Mouse (Mus musculus) urinary bladder, postnatal 36 days (tissue): ENCODE measurements around the gene Krt39.
A peak's percentile ranks its signal among the peaks of the same experiment; 100 is the strongest.

Experiments
- DNase-seq, 2 experiments: peaks; one replicate each; pipeline ENCODE4 v3.0.0; 2022; ENCODE audit warnings: low spot score in 2 of 2, mixed read lengths in 1 of 2

The Krt39 gene

DNA sequence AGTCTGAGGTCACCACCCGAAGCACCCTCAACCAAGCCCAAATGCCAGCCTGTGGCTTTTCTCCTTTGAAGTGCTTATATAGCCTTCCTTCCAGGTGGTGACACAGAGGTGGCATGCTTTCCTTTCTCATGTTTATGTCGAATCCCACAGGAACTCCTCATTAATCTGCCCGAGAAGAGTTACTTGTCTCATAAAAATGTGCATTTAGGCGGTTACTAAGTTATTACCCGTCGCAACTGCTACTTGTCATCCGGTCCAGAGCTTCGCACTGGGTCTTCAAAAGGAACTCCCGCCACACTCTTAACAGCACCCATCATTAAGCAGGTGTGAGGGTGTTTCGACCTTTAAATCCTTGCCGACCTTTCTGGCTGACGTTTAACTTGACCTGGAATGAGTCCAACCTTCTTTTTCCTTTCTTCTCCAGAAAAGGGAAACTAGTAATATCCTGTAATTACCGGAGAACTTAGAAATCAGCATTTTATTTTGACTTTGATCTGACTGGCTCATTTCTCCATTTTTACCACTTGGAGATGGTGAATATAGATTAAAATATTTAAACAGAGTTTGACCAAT, at the start of gene Krt39:
Gene Krt39 (minus strand): TSS at position 51 of the 573 bp plus-strand sequence.
- DNase-seq: no peak

DNA sequence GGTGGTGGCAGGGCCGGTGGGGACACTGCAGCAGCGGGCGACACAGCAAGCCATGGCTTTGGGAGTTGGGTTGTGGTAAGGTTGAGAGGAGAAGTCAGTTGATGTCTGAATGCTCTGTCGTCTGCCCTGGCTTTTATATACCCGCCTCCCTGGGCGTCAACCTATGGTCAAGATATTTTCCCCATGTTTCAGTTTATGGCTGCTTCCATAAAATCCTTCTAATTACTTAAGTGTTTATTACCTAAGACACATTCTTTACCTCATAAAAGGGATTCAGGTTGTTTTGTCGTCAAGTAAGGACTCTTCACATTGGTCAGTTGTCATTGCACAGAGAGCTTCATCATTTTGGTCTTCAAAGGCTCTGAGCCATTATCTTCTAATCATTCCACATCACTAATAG, 45.4 kb upstream of the Krt39 start, which contains the start of gene Krtap3-1:
Gene Krtap3-1 (minus strand): TSS at position 101 of the 400 bp plus-strand sequence.
- DNase-seq: no peak

DNA sequence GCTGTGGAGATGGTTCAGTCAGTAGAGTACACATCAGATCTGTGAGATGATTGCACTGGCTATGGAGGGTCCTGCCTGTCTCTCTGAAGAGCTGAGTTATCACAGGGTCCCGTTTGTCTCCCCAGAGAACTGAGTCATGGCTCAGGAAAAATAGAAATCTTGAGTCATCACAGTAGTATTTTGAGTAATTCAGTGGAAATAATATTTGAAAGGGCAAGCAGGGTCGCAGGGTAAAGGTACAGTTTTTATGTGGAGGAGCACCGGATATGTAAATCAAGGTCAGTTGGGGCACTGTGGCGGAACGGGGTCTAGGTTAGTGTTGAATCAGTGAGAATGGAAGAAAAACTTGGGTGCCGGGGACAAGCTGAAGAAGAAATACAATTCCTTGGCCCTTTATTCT, 41.4 kb upstream of the Krt39 start:
- no peak for DNase-seq

DNA sequence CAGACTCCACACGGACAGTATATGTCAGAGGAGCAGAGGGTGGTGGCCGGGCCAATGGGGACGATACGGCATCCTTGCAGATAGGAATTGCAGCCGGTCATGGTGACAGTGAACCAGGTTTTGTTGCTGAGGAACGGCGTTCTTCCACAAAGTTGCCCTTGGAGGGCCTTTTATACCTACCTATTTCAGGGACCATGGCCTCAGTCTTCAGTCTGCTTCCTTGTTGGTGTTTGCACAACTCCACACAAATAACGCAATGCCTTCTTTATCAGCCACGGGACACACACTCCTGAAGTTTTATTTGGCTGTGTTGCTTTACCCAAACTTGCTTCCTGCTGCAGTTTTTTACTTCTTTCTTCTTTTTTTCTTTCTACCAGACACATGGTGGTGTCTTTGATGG, 38.2 kb upstream of the Krt39 start, which contains the start of gene Gm11939:
Gene Gm11939 (minus strand): TSS at position 101 of the 400 bp plus-strand sequence.
- DNase-seq: no peak

DNA sequence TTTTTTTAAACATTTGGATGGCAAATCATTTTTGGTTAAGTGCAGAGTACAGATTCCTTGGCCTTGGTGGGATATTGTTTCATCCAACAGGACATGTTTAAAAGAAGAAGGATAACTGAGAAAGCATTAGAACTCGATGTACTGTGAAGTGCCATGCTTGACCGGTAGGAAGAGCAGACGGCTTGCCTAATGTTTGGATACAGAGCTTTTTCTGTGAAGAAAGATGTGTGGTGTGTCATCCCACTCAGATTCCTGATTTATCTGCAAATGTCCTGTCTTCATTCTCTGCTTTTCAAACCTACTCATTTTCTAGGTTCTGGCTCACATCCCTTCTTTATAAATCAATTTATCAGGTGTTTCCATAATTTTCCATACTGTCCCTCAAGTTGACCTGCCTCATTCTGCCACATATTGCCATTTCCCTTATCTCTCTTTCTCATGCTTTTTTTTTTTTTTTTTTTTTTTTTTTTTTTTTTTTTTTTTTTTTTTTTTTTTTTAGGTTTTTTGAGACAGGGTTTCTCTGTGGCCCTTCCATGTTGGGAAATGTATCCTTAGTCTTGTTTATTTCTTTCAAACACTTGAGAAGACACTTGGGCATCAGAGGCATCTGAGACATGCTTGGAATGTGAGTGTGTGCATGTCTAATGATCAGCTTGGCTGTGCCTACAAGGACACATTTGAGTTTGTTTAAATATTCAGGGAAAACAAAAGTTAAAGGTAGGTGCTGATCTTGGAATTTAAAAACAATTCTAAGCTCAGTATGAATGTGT, 37.0 kb upstream of the Krt39 start:
- DNase-seq: no peak

DNA sequence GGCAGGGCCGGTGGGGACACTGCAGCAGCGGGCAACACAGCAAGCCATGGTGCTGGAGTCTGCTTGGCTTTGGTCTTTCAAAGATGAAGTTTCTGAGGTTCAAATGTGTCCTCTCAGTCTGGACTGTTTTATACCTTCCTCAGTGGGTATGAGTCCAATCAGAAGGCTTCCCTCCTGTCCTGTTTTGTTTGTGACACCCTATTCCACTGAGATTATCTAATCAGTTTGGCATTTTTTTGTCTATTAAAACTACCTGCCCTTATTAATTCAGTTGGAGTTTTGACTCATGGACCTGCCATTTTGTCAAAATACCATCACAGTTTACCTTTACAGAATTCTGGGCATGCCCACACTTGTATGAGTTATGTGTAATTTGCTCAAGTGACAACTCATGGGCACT, 35.6 kb upstream of the Krt39 start, which contains the start of gene Krtap3-2:
Gene Krtap3-2 (minus strand): TSS at position 101 of the 400 bp plus-strand sequence.
- no peak for DNase-seq

DNA sequence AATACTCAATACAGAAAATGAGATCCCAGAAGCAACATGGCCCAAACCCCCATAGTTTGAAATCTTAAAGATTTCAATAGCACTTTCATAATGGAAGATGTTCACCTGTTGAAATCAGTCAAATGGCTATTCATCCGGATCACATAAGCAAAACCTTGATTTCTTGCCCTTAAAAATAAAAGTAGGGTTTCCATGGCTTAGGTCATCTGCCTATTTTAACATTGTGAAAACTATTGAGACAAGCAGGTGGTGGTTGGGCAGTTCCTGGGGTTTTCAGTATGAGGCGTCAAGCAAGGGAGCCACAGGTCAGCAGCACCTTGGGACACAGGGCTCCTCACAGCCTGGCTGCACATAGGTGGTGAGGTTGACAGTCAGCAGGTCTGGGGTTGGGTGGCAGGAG, 35.1 kb upstream of the Krt39 start:
- DNase-seq: no peak

DNA sequence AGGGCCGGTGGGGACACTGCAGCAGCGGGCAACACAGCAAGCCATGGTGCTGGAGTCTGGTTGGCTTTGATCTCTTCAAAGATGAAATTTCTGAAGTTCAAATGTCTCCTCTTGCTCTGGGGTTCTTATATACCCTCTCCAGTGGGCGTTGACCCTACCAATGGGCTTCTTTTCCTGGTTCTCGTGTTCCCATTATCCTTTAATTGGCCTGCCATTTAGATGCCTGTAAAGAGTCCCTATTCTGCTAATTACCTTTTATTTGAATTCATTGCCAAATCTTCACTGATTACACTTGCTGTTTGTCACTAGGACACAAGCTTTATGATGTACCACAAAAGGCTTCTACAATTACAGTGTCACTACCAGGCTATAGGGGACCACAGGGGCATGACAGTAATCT, 29.6 kb upstream of the Krt39 start, which contains the start of gene Krtap3-3:
Gene Krtap3-3 (minus strand): TSS at position 101 of the 400 bp plus-strand sequence.
- DNase-seq: no peak

DNA sequence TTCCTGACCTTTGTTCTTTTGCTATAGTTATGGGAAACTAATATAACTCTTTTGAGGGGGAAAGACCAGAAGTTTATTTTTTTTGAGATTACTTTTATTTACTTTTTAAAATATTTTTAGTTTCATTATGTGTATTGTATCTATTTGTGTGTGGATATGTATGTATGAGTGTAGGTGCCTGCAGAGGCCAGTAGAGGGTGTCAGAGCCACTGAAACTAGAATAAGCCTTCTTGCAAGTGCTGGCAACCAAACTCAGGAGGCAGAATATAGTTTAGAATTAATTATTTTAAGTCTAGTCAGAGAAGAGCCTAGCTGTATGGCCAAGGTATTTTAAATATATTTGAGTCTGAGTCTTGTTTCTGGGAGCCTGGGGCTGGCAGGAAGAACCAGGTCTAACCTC, 26.8 kb upstream of the Krt39 start:
- no peak for DNase-seq

DNA sequence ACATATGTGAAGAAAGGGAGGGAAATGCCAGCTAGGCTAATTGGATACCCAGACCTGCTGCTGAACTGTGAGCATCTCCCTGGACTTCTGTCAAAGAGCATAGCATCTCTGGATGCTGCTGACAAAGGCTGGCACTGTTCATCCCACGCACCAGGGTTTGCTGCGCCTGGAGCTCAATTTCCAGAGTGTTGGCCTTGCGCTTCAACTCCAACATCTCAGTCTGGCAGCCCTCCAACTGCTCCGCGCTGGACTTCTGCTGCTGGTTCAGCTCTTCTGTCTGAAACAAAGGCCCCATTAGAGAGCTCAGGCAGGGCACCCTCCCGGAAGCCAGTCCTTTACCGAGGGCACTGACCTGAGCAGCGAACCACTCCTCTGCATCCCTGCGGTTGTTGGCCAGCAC, 18.6 kb upstream of the Krt39 start:
- DNase-seq: no peak

DNA sequence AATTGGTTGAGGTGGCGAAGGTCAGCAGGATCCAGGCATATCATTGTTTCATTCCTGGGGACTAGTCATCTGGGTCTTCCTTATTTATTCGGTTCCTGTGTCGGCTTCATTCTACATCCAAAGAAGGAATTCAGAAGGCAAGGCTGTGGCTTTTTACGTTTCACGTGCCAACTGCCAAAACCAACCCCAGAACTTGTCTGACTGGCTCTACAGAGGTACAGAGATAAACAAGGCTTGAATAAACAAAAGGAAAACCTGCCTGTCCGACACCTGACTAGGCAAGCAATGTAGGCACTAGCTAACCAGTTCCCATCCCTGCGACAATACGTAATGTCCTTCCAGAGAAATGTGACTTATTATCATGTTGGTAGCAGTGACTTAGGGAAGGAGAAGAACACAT, 7.0 kb downstream of the Krt39 start:
- DNase-seq: peak; percentile 52 to 54

DNA sequence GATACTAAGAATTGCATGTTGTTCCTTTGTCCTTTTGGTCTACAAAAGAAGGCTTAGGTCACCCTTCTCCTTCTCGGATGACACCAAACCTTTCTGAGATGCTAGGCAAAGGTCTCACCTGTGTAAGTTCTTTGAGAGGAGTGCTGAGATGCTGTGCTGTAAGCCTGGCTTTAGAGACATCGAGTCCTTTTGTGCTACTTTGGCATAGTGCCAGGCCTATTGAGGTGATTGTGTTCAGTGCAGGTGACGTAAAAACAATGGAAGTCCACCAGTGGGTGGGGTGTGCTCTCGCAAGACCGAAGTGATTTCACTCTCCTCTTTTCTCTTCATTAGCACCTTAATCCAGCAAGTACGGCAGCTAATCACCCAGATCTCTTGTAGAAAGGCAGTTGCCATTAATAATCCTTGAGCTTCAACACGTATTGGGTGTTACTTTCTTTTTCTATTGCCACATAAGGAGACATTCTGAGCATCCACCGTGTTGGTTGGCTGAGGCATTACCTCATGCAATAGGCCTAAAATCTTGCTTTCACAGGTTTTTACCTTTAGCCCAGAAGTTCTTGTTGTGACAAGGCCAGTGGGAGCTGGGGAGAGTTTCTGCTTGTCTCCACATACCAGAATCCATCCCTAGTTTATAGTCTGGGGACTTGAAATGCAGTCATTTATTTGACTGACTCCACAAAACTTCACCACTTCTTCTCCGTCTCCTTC, 20.9 kb downstream of the Krt39 start:
- DNase-seq: no peak

DNA sequence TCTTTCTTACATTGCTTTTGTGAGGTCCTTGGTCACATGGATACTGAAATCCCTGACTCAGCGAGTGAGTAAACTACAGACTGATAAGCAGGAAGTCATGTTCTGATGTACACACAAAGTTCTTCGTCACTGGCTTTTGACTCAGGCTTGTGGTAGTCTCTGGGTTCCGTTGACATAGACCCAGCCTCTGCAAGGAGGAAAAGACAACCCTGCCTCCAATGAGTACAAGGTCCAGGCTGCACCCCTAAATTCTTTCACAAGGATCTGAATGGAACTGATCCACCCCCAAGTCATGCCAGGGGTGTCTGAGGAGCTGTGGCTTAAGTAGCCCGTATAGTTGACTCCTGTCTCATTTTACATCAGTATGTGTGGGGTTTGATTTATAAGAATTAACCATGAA, 24.7 kb downstream of the Krt39 start:
- no peak for DNase-seq

DNA sequence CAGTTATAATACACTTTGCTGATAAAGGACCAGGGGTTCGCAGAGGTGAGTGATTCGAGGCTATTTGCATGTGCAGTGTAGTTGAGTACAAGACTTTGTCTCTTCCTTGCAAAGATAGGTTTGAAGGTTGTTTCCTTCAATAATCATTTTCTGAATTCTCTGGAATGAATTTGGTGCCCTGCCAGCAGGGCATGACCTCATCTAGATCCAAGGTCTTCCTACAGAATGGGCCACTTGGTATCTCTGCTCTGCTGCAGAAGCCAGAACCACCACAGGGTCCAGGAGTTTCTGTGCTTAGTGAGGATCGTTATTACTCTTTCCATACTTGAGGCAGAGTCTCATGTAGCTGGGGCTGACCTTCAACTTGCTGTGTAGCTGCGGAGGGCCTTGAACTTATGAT, 26.4 kb downstream of the Krt39 start:
- no peak for DNase-seq

DNA sequence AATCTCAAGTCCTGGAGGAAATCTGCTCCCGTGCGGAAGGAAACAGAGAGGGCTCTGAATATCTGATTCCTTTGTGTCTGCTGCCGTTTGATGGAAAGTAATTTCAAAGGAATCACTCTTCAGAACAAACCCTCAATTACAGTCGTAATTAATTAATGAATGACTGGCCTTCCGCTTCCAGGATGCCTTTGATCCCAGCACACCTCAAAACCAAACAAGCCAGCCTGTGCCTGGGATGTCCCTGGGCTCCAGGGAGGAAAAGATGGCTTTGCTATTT, 27.6 kb downstream of the Krt39 start:
- DNase-seq: no peak

DNA sequence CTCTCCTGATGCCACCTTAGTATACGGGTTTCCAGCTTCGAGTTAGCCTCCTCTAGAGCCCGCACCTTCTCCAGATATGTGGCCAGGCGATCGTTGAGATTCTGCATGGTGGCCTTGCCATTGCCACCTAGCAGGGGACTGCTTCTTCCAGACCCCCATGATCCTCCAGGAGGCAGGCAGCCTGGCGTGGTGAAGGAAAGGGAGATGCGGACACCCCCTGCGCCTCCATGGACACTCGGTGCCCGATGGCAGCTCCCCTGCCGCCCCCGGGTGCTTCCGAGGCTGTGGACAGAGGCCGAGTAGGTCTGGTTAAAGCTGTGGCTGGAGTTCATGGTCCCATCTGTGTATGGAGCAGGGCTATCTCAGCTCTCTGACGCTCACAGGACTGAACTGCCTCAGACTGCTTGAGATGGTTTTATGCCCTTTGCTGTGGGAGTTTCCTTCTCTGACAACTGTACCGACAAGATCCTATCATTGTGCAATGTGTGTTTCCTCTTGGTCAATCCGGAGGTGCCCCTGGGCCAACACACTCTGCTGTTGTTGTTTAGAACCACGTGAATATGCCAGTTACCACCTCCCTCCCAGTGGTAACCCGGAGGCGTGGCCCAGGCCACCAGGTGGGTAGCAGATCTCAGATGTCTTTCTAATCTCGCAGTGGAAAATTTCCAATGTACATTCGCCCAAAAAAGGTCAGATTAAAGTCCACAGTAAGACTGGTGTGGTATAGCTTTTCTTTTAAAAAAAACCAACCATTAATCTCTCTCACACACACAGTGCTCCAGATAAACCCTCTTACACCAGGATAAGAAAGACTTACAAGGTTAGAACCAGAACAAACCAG, 28.2 kb downstream of the Krt39 start, which contains the start of gene Krt23:
Gene Krt23 (minus strand): TSS at position 405 of the 841 bp plus-strand sequence.
- peak in 1 of 2 experiments; percentile 35 for DNase-seq

DNA sequence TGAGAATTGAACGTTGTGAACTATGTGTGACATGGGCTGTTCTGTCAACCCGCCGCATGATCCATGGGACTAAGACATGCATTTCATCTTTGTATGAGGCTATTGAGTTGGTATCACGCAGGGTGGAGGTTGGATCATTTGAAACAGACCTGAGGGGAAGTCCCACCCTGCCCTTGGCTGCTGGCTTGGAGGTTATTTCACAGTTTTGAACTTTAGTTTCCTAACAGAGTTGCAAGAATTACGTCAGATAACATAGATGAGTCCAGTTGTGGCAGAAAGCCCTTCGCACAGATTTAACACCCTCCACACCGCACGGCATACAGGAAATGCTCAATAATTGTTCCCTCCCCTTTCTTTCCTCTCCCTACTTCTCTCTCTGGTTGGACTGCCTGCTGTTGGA, 30.1 kb downstream of the Krt39 start:
- DNase-seq: no peak

DNA sequence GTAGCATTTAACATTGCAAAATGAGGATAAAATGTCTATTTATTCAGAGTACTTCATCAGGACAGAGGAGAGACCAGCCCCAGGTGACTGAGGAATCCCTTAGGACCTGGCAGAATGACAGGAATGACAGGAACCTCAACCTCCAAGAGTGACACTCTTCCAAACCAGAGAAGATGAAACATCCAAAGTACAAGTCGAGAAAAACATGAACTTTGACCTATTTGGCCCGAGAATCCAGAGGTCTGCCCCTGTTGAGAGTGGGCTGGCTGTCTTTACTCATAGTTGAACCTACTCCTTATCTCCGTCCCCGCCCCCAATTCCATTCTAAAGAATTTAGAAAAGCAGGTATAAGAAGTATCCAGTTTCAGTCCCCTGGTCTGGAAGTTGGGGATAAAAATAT, 30.5 kb downstream of the Krt39 start:
- no peak for DNase-seq

DNA sequence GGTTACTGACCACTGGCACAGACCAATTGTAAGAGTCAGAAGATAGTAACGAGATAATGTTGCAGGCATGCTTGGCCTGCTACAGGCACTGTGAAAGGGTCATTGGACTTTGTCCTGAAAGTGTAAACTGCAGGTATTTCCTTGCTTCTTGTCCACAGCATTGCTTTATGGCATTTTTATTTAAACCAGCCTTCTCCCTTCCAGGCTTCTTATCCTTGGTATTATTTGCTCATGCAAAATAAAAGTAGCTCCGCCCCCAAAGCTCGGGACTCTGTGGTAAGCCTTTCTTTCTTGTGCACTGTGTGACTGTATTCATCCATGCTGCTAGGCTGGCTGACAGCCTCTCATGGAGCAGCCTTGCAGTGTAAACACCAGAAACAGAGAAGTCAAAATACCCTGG, 31.9 kb downstream of the Krt39 start:
- no peak for DNase-seq

DNA sequence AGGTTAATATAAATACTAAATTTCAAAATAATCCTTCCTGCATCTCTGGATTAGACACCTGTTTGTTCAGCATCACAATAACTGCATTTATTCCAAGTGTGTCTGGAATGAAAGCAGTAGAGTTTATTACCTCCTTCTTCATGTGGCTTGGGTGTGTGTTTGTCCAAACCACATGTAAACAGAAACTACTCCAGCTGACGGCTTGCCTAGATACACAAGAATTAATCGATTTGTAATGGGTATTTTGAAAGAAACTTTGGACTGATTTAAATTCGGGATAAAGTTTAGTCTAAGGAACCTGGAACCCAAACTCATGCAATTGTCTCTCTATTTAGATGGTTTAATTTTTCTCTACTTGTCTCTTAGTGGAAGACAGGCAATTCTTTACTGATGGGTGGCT, 46.2 kb downstream of the Krt39 start:
- DNase-seq: no peak

DNA sequence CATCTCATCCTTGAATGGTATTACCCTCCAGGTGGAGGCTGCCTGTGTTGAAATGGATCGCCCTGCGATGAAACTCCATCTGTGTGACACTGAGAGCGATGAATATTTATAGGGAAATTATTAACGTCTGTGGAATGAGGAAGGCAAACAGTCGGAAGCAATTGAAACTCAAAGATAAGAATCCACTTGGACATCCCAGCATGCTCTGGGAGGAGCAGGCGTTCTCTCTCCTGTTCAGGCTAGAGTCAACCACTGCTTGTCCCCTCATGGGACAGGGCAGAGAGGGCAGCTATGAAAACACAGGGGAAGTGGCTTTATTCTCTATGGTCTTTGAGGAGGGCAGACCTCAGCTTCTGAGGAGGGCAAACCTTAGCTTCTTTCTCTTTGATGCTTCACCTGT, 47.7 kb downstream of the Krt39 start:
- DNase-seq: no peak

DNA sequence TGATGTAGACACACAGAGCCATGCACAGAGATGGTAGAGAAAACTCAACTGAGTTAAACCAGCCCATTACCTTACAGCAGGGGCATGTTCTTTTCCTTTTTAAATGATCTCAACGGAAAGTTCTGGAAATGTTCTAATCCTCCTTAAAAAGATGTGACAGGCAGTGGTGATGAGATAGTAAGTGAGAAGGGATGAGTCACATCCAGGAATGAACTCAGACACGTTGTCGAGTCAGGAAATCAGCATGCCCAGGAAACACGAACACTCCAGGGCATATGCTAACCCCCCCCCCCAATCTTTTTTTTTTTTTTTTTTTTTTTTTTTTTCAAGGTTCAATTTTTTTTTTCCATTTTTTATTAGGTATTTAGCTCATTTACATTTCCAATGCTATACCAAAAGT, 48.7 kb downstream of the Krt39 start:
- no peak for DNase-seq
